Mouse (Mus musculus): ENCODE results near the gene Fanca. TPM values are rescaled to one million over a fixed set of nuclear protein-coding genes. Genes with fewer than 3 reads are reported as not detected.

Fanca gene
- polyA plus RNA-seq, 1 experiment from 2014 or later = 5.3 TPM

DNA sequence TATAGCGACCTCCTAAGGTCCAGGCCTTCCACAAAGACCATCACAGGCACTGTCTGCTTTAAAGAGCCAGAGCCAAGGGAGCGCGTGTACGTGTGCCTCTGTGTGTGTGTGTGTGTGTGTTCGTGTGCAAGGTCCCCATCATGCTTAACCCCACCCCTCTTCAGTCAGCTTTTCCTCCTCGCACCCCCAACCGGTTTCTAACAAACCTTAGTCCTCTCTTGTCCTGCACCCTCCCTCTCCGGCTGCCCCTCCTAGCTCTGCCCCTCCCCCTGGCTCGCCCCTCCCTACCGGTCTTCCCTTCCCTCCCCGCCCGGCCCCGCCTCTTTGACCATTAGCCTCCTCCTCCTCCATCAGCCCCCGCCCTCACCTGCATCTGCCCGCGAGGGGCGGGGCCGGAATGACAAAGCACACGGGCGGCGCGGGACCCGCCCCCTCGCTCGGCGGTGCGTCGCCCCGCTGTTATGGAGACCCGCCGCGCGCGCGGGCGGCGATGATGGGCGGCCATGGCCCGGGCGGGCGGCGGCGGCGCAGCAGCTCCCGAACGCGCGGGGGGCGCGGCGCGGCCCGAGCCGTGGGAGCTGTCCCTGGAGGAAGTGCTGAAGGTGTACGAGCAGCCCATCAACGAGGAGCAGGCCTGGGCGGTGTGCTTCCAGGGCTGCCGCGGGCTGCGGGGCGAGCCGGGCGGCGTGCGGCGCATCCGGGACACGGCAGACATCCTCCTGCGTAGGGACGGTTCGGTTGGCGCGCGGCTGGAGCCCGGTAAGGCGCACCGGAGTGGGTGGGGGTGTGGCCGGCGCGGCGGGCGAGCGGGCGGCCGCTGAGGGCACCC lies 14.1 kb upstream of the Fanca start, which contains the start of gene Spire2:
Gene Spire2 (plus strand): TSS at position 452 of the 829 bp plus-strand sequence.
- TF ChIP-seq CTCF (IDR thresholded peaks at IDR 0.05; ENCODE audit: low read depth) = no peak
- peaks cover 5% of the 10 kb centered on the region; the same call in 1 of the 2 replicates for H3K27me3 ChIP-seq (replicated peaks; ENCODE audit: control insufficient read depth, insufficient read depth, low read length)
- H3K4me2 ChIP-seq (replicated peaks; ENCODE audit: low read depth) = peak within 1 kb of the TSS; percentile 86
- H3K4me3 ChIP-seq (ENCODE audit: low read depth, low read length) = peak within 1 kb of the TSS; percentile 52
- no peaks in the 10 kb centered on the region for H3K4me1 ChIP-seq (replicated peaks; ENCODE audit: control insufficient read depth, insufficient read depth, low read length)
- no peaks in the 10 kb centered on the region for H3K36me3 ChIP-seq (ENCODE audit: control insufficient read depth, insufficient read depth)
- H3K27ac ChIP-seq (ENCODE audit: low read depth, low read length) = no peak within 1 kb of the TSS
- whole genome bisulfite sequencing = under 1% methylated on average over 57 of the region's 85 CpGs
- H3K9me3 ChIP-seq (ENCODE audit: control insufficient read depth) = no peaks in the 10 kb centered on the region
- peak; percentile 76 for ATAC-seq
- H3K9ac ChIP-seq (ENCODE audit: low read depth, low read length) = 0 out of 2 replicates have a peak within 1 kb of the TSS, but pooled peaks have one; percentile 7

DNA sequence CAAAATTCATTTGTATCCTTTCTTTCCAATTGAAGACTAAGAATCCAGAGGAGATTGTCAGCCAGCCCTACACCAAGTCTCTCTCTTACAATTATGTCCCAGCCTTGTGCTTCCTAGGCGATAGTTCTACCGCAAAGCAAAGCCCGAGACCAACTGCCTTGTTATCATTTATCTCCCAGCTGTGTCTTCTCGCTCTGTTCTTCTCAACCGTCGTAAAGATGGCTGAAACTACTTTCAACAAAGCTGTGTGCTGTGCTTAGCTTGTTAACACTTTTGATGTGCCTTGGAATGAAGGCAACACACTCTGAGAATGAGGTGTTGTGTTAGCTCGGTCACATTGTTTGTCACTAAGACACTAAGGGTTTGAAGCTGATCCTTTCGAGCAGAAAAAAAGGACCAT lies 13.4 kb upstream of the Fanca start:
- no peak overlapping the region for H3K27ac ChIP-seq (ENCODE audit: low read depth, low read length)
- no peak overlapping the region for H3K9ac ChIP-seq (ENCODE audit: low read depth, low read length)
- no peak for ATAC-seq
- 21% methylated on average over 8 of the region's 8 CpGs for WGBS
- H3K4me3 ChIP-seq (ENCODE audit: low read depth, low read length) = peak overlapping the region; percentile 52; the same call in 1 of the 2 replicates
- no peaks in the 10 kb centered on the region for H3K4me1 ChIP-seq (replicated peaks; ENCODE audit: control insufficient read depth, insufficient read depth, low read length)
- TF ChIP-seq CTCF (IDR thresholded peaks at IDR 0.05; ENCODE audit: low read depth) = no peak
- no peaks in the 10 kb centered on the region for H3K9me3 ChIP-seq (ENCODE audit: control insufficient read depth)
- no peaks in the 10 kb centered on the region for H3K36me3 ChIP-seq (ENCODE audit: control insufficient read depth, insufficient read depth)
- peaks cover 5% of the 10 kb centered on the region; the same call in 1 of the 2 replicates for H3K27me3 ChIP-seq (replicated peaks; ENCODE audit: control insufficient read depth, insufficient read depth, low read length)
- H3K4me2 ChIP-seq (replicated peaks; ENCODE audit: low read depth) = peak overlapping the region; percentile 86

DNA sequence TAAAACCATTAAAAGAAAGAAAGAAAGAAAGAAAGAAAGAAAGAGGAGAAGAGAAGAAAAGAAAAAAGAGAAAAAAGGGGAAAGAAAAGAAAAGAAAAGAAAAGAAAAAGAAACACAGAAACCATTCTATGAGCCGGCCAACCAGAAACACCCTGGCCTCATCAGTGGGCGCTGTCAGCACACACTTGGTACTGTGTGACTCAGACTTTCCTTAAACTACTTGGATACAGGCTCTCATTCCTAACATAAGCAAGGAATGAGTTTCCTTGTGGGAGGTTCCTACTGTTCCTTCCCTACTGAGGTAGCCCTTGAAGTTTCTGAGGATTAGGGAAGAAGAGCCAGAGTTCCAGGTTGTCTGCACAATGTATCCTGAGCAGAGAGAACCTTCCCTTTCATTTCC lies 12.9 kb upstream of the Fanca start:
- no peak for ATAC-seq
- H3K27me3 ChIP-seq (replicated peaks; ENCODE audit: control insufficient read depth, insufficient read depth, low read length) = peaks cover 5% of the 10 kb centered on the region; the same call in 1 of the 2 replicates
- no peaks in the 10 kb centered on the region for H3K36me3 ChIP-seq (ENCODE audit: control insufficient read depth, insufficient read depth)
- TF ChIP-seq CTCF (IDR thresholded peaks at IDR 0.05; ENCODE audit: low read depth) = no peak
- H3K9me3 ChIP-seq (ENCODE audit: control insufficient read depth) = no peaks in the 10 kb centered on the region
- H3K27ac ChIP-seq (ENCODE audit: low read depth, low read length) = no peak overlapping the region
- H3K4me2 ChIP-seq (replicated peaks; ENCODE audit: low read depth) = no peak overlapping the region
- H3K9ac ChIP-seq (ENCODE audit: low read depth, low read length) = no peak overlapping the region
- no peak overlapping the region for H3K4me3 ChIP-seq (ENCODE audit: low read depth, low read length)
- H3K4me1 ChIP-seq (replicated peaks; ENCODE audit: control insufficient read depth, insufficient read depth, low read length) = no peaks in the 10 kb centered on the region
- WGBS = 58% methylated on average over 2 of the region's 2 CpGs

DNA sequence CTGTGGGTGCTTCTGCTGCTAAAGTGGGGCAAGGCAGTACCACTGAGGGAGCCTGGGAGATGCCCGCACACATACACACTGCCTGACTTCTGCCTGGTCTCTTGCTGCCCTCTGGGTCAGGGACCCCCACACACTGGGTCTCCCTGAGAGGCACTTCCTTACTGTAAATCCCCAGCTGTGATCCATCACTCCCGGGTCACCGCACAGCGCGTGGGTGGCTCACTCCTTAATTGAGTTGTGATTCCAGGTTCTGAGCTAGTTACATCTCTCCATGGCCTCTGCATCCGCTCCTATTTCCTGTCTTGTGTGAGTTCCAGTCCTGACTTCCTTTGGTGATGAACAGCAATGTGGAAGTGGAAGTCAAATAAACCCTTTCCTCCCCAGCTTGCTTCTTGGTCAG lies 12.3 kb upstream of the Fanca start:
- Histone ChIP-seq H3K27ac (ENCODE audit: low read depth, low read length) (no peak overlapping the region), H3K9me3 (ENCODE audit: control insufficient read depth) (no peaks in the 10 kb centered on the region), H3K27me3 (replicated peaks; ENCODE audit: control insufficient read depth, insufficient read depth, low read length) (peaks cover 5% of the 10 kb centered on the region; the same call in 1 of the 2 replicates), H3K4me1 (replicated peaks; ENCODE audit: control insufficient read depth, insufficient read depth, low read length) (no peaks in the 10 kb centered on the region), H3K4me2 (replicated peaks; ENCODE audit: low read depth) (no peak overlapping the region), H3K36me3 (ENCODE audit: control insufficient read depth, insufficient read depth) (no peaks in the 10 kb centered on the region), H3K4me3 (ENCODE audit: low read depth, low read length) (no peak overlapping the region), H3K9ac (ENCODE audit: low read depth, low read length) (no peak overlapping the region)
- no peak for TF ChIP-seq CTCF (IDR thresholded peaks at IDR 0.05; ENCODE audit: low read depth)
- no peak for ATAC-seq
- WGBS = 76% methylated on average over 6 of the region's 6 CpGs

DNA sequence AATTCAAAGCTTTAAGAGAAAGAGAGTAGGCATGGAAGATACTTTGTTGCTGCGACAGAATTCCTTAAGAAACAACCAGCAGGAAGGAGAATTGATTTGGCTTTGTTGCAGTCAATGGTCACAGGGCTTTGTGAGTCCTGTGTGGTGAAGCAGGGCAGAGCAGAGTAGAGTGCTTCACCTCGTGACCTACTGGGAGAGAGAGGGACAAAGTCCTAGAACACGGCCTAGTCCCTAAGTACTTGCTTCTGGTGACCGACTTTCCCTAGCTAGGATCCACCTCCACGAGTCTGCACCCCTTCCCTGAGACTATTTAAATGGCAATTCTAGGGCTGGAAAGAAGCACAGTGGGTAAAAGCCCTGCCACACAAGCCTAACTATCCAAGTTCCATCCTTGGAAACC lies 11.6 kb upstream of the Fanca start:
- Histone ChIP-seq H3K9me3 (ENCODE audit: control insufficient read depth) (no peaks in the 10 kb centered on the region), H3K4me2 (replicated peaks; ENCODE audit: low read depth) (no peak overlapping the region), H3K27me3 (replicated peaks; ENCODE audit: control insufficient read depth, insufficient read depth, low read length) (no peaks in the 10 kb centered on the region), H3K27ac (ENCODE audit: low read depth, low read length) (no peak overlapping the region), H3K36me3 (ENCODE audit: control insufficient read depth, insufficient read depth) (no peaks in the 10 kb centered on the region), H3K9ac (ENCODE audit: low read depth, low read length) (no peak overlapping the region), H3K4me3 (ENCODE audit: low read depth, low read length) (no peak overlapping the region), H3K4me1 (replicated peaks; ENCODE audit: control insufficient read depth, insufficient read depth, low read length) (no peaks in the 10 kb centered on the region)
- ATAC-seq = 0 out of 2 replicates have a peak, but pooled peaks have one; percentile 34
- WGBS = 51% methylated on average over 5 of the region's 5 CpGs
- no peak for TF ChIP-seq CTCF (IDR thresholded peaks at IDR 0.05; ENCODE audit: low read depth)

DNA sequence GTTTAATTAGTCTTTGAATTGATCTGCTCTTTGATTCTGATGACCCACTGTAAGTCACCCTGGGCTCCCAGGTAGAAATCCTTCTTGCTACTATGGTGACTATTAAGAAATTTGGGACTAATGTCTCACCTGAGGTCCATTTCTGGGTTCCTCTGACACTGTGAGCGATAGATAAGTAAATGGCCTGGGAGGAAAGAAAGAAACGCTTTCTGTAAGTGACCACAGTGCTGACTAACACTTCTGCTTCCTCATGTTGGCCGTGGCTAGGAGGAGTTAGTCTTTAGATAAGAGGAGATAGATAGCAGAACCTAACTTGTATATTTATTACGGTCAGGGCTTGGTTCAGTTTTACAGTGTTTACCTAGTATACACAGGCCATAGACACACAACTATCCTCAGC lies 11.0 kb upstream of the Fanca start:
- ATAC-seq = no peak
- Histone ChIP-seq H3K4me3 (ENCODE audit: low read depth, low read length) (no peak overlapping the region), H3K9me3 (ENCODE audit: control insufficient read depth) (no peaks in the 10 kb centered on the region), H3K36me3 (ENCODE audit: control insufficient read depth, insufficient read depth) (no peaks in the 10 kb centered on the region), H3K4me2 (replicated peaks; ENCODE audit: low read depth) (no peak overlapping the region), H3K4me1 (replicated peaks; ENCODE audit: control insufficient read depth, insufficient read depth, low read length) (no peaks in the 10 kb centered on the region), H3K27me3 (replicated peaks; ENCODE audit: control insufficient read depth, insufficient read depth, low read length) (no peaks in the 10 kb centered on the region), H3K9ac (ENCODE audit: low read depth, low read length) (no peak overlapping the region), H3K27ac (ENCODE audit: low read depth, low read length) (no peak overlapping the region)
- TF ChIP-seq CTCF (IDR thresholded peaks at IDR 0.05; ENCODE audit: low read depth) = no peak
- 35% methylated on average over 4 of the region's 4 CpGs for WGBS

Data from intestine, postnatal 0 days (tissue).